ENCODE assay signal across 16 mouse cellular contexts in genomic region chr16:83063423-83063822, GRCm38 (mm10).
"Had no signal": no experiment of that assay in that cellular context is flagged by ENCODE, and none has a peak within 500 bp of the region (broad histone marks: within the 10 kb centered on the region; RNA-seq: fewer than 3 reads in every experiment).

No protein-coding gene starts in this region.

- H3K36me3 ChIP-seq: neural tube, embryonic 13.5 days; neural tube, embryonic 15.5 days; stomach, embryonic 15.5 days had no signal

- H3K27ac ChIP-seq: neural tube, embryonic 13.5 days; neural tube, embryonic 15.5 days; stomach, embryonic 15.5 days; stomach, postnatal 0 days had no signal

- H3K9me3 ChIP-seq: neural tube, embryonic 13.5 days; neural tube, embryonic 15.5 days; stomach, embryonic 15.5 days had no signal

- H3K4me3 ChIP-seq: neural tube, embryonic 13.5 days; neural tube, embryonic 15.5 days; stomach, embryonic 15.5 days had no signal

- H3K4me2 ChIP-seq: neural tube, embryonic 13.5 days; neural tube, embryonic 15.5 days; stomach, embryonic 15.5 days had no signal

- H3K4me1 ChIP-seq: neural tube, embryonic 13.5 days; neural tube, embryonic 15.5 days; stomach, embryonic 15.5 days had no signal

- DNase-seq: retina, postnatal 1 day; right cerebral cortex, adult 18-20 months; right cerebral cortex, postnatal 14 days; right cerebral cortex, postnatal 25 days; right cerebral cortex, postnatal 4 days; spleen, adult 18-20 months; thymus, adult 18-20 months; thymus, adult 2 months; thymus, postnatal 14 days; thymus, postnatal 25 days; thymus, postnatal 36 days; thymus, postnatal 4 days had no signal

- H3K27me3 ChIP-seq: neural tube, embryonic 13.5 days; neural tube, embryonic 15.5 days; stomach, embryonic 15.5 days had no signal

- H3K9ac ChIP-seq: neural tube, embryonic 13.5 days; neural tube, embryonic 15.5 days; stomach, embryonic 15.5 days had no signal
